In the genomic region with DNA sequence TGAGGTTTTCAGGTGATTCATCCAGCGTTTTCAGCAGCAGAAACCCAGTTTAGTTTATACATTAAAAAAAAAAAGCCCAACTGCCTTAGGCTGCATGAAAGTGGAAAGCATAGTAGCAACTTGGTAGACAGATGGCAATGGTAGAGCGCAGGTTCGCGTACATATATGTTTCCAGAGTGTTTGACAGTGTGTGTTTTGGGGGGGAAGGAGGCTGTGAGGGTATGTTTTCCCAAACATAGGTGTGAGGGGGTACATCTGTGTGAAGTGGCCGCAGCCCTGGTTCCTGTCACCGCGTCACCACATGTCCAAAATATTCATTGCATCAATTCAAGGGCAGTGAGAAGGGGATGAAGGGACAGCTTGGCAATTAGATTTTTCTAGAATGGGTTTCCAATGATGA, we compare ENCODE assay signal across 8 mouse cellular contexts. TPM values are rescaled to one million over a fixed set of nuclear protein-coding genes. Genes with fewer than 3 reads are reported as not detected.
DNase-seq lines count a peak whose midpoint lies in the region; ATAC-seq lines count a peak whose summit lies in the region.

No protein-coding gene starts in this region.

- 2% methylated on average over 7 of the region's 7 CpGs for WGBS in embryonic facial prominence, embryonic 11.5 days
- under 1% methylated on average over 7 of the region's 7 CpGs for WGBS in hindbrain, embryonic 12.5 days

- H3K4me1 ChIP-seq in embryonic facial prominence, embryonic 11.5 days (ENCODE audit: control insufficient read depth, insufficient read depth, low read length) = peaks cover 2% of the 10 kb centered on the region; the same call in 1 of the 2 replicates
- H3K4me1 ChIP-seq in hindbrain, embryonic 12.5 days = peaks cover 13% of the 10 kb centered on the region

- H3K27ac ChIP-seq in embryonic facial prominence, embryonic 11.5 days (replicated peaks; ENCODE audit: low read depth, low read length) = peak overlapping the region; percentile 81
- peak overlapping the region; percentile 98 for H3K27ac ChIP-seq in hindbrain, embryonic 12.5 days

- peak; percentile 5 to 42 for DNase-seq in left cerebral cortex, adult 18-20 months (ENCODE audit: low spot score in 2 of 2)
- DNase-seq in left cerebral cortex, adult 8-10 months (ENCODE audit: low spot score in 2 of 2) = no peak
- DNase-seq in embryonic facial prominence, embryonic 11.5 days (ENCODE audit: low spot score) = peak; percentile 47
- DNase-seq in lung, postnatal 25 days (ENCODE audit: low spot score) = peak; percentile 6
- DNase-seq in thymus, postnatal 25 days = peak; percentile 23
- DNase-seq in ovary, adult 18-20 months (ENCODE audit: low spot score) = no peak
- no peak for DNase-seq in urinary bladder, adult 2 months (ENCODE audit: low spot score)

- peak overlapping the region; percentile 77 for H3K4me3 ChIP-seq in embryonic facial prominence, embryonic 11.5 days (ENCODE audit: low read depth, low read length)
- H3K4me3 ChIP-seq in hindbrain, embryonic 12.5 days = peak overlapping the region; percentile 84

- H3K9ac ChIP-seq in embryonic facial prominence, embryonic 11.5 days (replicated peaks; ENCODE audit: low read length) = peak overlapping the region; percentile 87
- H3K9ac ChIP-seq in hindbrain, embryonic 12.5 days = peak overlapping the region; percentile 84

- no peaks in the 10 kb centered on the region for H3K36me3 ChIP-seq in embryonic facial prominence, embryonic 11.5 days (replicated peaks; ENCODE audit: control insufficient read depth, insufficient read depth, low read depth, low read length)
- no peaks in the 10 kb centered on the region for H3K36me3 ChIP-seq in hindbrain, embryonic 12.5 days

- no peaks in the 10 kb centered on the region for H3K9me3 ChIP-seq in embryonic facial prominence, embryonic 11.5 days (replicated peaks; ENCODE audit: control insufficient read depth, low read length)
- H3K9me3 ChIP-seq in hindbrain, embryonic 12.5 days (replicated peaks) = no peaks in the 10 kb centered on the region

- peak overlapping the region; percentile 97 for H3K4me2 ChIP-seq in embryonic facial prominence, embryonic 11.5 days (ENCODE audit: low read depth, low read length)
- H3K4me2 ChIP-seq in hindbrain, embryonic 12.5 days (replicated peaks) = peak overlapping the region; percentile 81

- no peaks in the 10 kb centered on the region for H3K27me3 ChIP-seq in embryonic facial prominence, embryonic 11.5 days (ENCODE audit: control insufficient read depth, insufficient read depth, low read length)
- no peaks in the 10 kb centered on the region for H3K27me3 ChIP-seq in hindbrain, embryonic 12.5 days

- no peak for ATAC-seq in embryonic facial prominence, embryonic 11.5 days (replicated peaks; ENCODE audit: insufficient number of reproducible peaks, low FRiP score, low TSS enrichment, low read depth)
- ATAC-seq in hindbrain, embryonic 12.5 days (ENCODE audit: low FRiP score) = 0 out of 2 replicates have a peak, but pooled peaks have one; percentile 12

RNA-seq across cellular contexts. Expression of gene Jade1, which starts 8.5 kb away (rescaled TPM):
- total RNA-seq in left cerebral cortex, adult 18-20 months (2021) = 10 to 100 TPM; 45.8 to 48.6 TPM
- 10 to 100 TPM; 46.6 to 57.7 (median 50.1) TPM for total RNA-seq in left cerebral cortex, adult 8-10 months (2022)
- 12.7 and 13.1 TPM in 2 replicates for polyA plus RNA-seq in embryonic facial prominence, embryonic 11.5 days (2014; fragmentation: Nextera tagmentation; extraction: Ambion mirVana)
- 14.7 and 16.0 TPM in 2 replicates for polyA plus RNA-seq in hindbrain, embryonic 12.5 days (2016; fragmentation: Nextera tagmentation; extraction: Ambion mirVana)
- 17.1 and 19.3 TPM in 2 replicates for polyA plus RNA-seq in urinary bladder, adult 2 months (2012; rRNA removed)

Comparison
In these comparisons a context has a peak if more than half of its experiments do, and no peak if none do; other contexts are left out.
1. DNase-seq: peak in left cerebral cortex, adult 18-20 months (2 of 2), embryonic facial prominence, embryonic 11.5 days (single experiment), lung, postnatal 25 days (single experiment) and thymus, postnatal 25 days (single experiment); none in left cerebral cortex, adult 8-10 months (0 of 2), ovary, adult 18-20 months (single experiment) and urinary bladder, adult 2 months (single experiment).